Mouse (Mus musculus): Measurements from ENCODE around the gene Trim59. TPM values are rescaled to one million over a fixed set of nuclear protein-coding genes. Genes with fewer than 3 reads are reported as not detected.

The Trim59 gene
- polyA plus RNA-seq, 1 experiment: 22.1 TPM

GRCm38 (mm10) chr3:69006246-69006760 lies 38.3 kb downstream of the Trim59 start:
- Histone ChIP-seq H3K4me1 (ENCODE audit: control insufficient read depth, insufficient read depth, low read length) (0 out of 2 replicates have a peak, but pooled peaks cover 2% of the 10 kb centered on the region), H3K4me3 (ENCODE audit: insufficient read depth, low read length) (peak overlapping the region; percentile 91), H3K27ac (ENCODE audit: insufficient read depth, low read depth, low read length) (peak overlapping the region; percentile 90)
- TF ChIP-seq CTCF (IDR thresholded peaks at IDR 0.05; ENCODE audit: low read depth, low read length) (no peak), POLR2A (IDR thresholded peaks at IDR 0.05; ENCODE audit: borderline replicate concordance, low read depth, low read length) (no peak)

GRCm38 (mm10) chr3:69005338-69006245 lies 39.0 kb downstream of the Trim59 start:
- H3K4me1 ChIP-seq (ENCODE audit: control insufficient read depth, insufficient read depth, low read length): 0 out of 2 replicates have a peak, but pooled peaks cover 2% of the 10 kb centered on the region
- TF ChIP-seq POLR2A (IDR thresholded peaks at IDR 0.05; ENCODE audit: borderline replicate concordance, low read depth, low read length) (no peak), CTCF (IDR thresholded peaks at IDR 0.05; ENCODE audit: low read depth, low read length) (no peak)
- H3K27ac ChIP-seq (ENCODE audit: insufficient read depth, low read depth, low read length): peak overlapping the region; percentile 90
- peak overlapping the region; percentile 91 for H3K4me3 ChIP-seq (ENCODE audit: insufficient read depth, low read length)

- H3K4me3 ChIP-seq (ENCODE audit: insufficient read depth, low read length): peak within 1 kb of the TSS; percentile 91
- H3K4me1 ChIP-seq (ENCODE audit: control insufficient read depth, insufficient read depth, low read length): 0 out of 2 replicates have a peak, but pooled peaks cover 2% of the 10 kb centered on the region
- no peak for TF ChIP-seq POLR2A (IDR thresholded peaks at IDR 0.05; ENCODE audit: borderline replicate concordance, low read depth, low read length)
- no peak for TF ChIP-seq CTCF (IDR thresholded peaks at IDR 0.05; ENCODE audit: low read depth, low read length)
- H3K27ac ChIP-seq (ENCODE audit: insufficient read depth, low read depth, low read length): peak within 1 kb of the TSS; percentile 90
Measured at GRCm38 (mm10) chr3:69004437-69005337, 39.9 kb downstream of the Trim59 start, which contains the start of the genes Ift80 and Smc4. Ift80 (minus strand) TSS chr3:69004570. Smc4 (plus strand) TSS chr3:69004738.

- Histone ChIP-seq H3K4me3 (ENCODE audit: insufficient read depth, low read length) (peak overlapping the region; percentile 75), H3K27ac (ENCODE audit: insufficient read depth, low read depth, low read length) (0 out of 2 replicates have a peak overlapping the region, but pooled peaks have one; percentile 35), H3K4me1 (ENCODE audit: control insufficient read depth, insufficient read depth, low read length) (no peaks in the 10 kb centered on the region)
- TF ChIP-seq CTCF (IDR thresholded peaks at IDR 0.05; ENCODE audit: low read depth, low read length): no peak
- TF ChIP-seq POLR2A (IDR thresholded peaks at IDR 0.05; ENCODE audit: borderline replicate concordance, low read depth, low read length): no peak
Measured at GRCm38 (mm10) chr3:69004055-69004436, 40.5 kb downstream of the Trim59 start.

GRCm38 (mm10) chr3:69002781-69003180 lies 41.8 kb downstream of the Trim59 start:
- Histone ChIP-seq H3K4me1 (ENCODE audit: control insufficient read depth, insufficient read depth, low read length) (no peaks in the 10 kb centered on the region), H3K27ac (ENCODE audit: insufficient read depth, low read depth, low read length) (no peak overlapping the region), H3K4me3 (ENCODE audit: insufficient read depth, low read length) (no peak overlapping the region)
- TF ChIP-seq POLR2A (IDR thresholded peaks at IDR 0.05; ENCODE audit: borderline replicate concordance, low read depth, low read length): no peak
- TF ChIP-seq CTCF (IDR thresholded peaks at IDR 0.05; ENCODE audit: low read depth, low read length): no peak

- TF ChIP-seq POLR2A (IDR thresholded peaks at IDR 0.05; ENCODE audit: borderline replicate concordance, low read depth, low read length) (no peak), CTCF (IDR thresholded peaks at IDR 0.05; ENCODE audit: low read depth, low read length) (no peak)
Measured at GRCm38 (mm10) chr3:68986550-68986949, 58.0 kb downstream of the Trim59 start.

More at GRCm38 (mm10) chr3:68986550-68986949, 58.0 kb downstream of the Trim59 start:
- Histone ChIP-seq H3K4me1 (ENCODE audit: control insufficient read depth, insufficient read depth, low read length) (no peaks in the 10 kb centered on the region), H3K4me3 (ENCODE audit: insufficient read depth, low read length) (no peak overlapping the region), H3K27ac (ENCODE audit: insufficient read depth, low read depth, low read length) (no peak overlapping the region)

Other genes starting within 250 kb of the Trim59 start
- not detected in 2 replicates for gene 1110032F04Rik, start 175.2 kb downstream of the Trim59 start, polyA plus RNA-seq (2012; ENCODE audit: insufficient read depth, insufficient read length, missing spikeins)
- gene Ift80, start 40.2 kb downstream of the Trim59 start, polyA plus RNA-seq (2012; ENCODE audit: insufficient read depth, insufficient read length, missing spikeins): 10.6 and 13.6 TPM in 2 replicates
- gene Smc4, start 40.0 kb downstream of the Trim59 start, polyA plus RNA-seq (2012; ENCODE audit: insufficient read depth, insufficient read length, missing spikeins): 94.1 and 100 TPM in 2 replicates
- gene Kpna4, start 82.4 kb upstream of the Trim59 start, polyA plus RNA-seq (2012; ENCODE audit: insufficient read depth, insufficient read length, missing spikeins): 39.5 TPM in 2 replicates
- not detected in 2 replicates for gene Arl14, start 177.7 kb upstream of the Trim59 start, polyA plus RNA-seq (2012; ENCODE audit: insufficient read depth, insufficient read length, missing spikeins)